Mouse (Mus musculus): ENCODE data around the gene Rhbdl1.
A peak's percentile ranks its signal among the peaks of the same experiment; 100 is the strongest.

Rhbdl1 gene

GRCm38 (mm10) chr17:25840519-25840918 is 3.4 kb upstream of the Rhbdl1 start:
- DNase-seq (ENCODE audit: low spot score in 2 of 2) = no peak

- DNase-seq (ENCODE audit: low spot score in 2 of 2) = no peak
Measured at GRCm38 (mm10) chr17:25839455-25840235, 2.5 kb upstream of the Rhbdl1 start.

- no peak for DNase-seq (ENCODE audit: low spot score in 2 of 2)
Measured at GRCm38 (mm10) chr17:25838904-25839303, 1.8 kb upstream of the Rhbdl1 start.

GRCm38 (mm10) chr17:25837533-25837932 is 438 bp upstream of the Rhbdl1 start:
- no peak for DNase-seq (ENCODE audit: low spot score in 2 of 2)

- DNase-seq (ENCODE audit: low spot score in 2 of 2) = no peak
Measured at GRCm38 (mm10) chr17:25836397-25837075, 559 bp downstream of the Rhbdl1 start.

GRCm38 (mm10) chr17:25835816-25836215 is 1.3 kb downstream of the Rhbdl1 start:
- no peak for DNase-seq (ENCODE audit: low spot score in 2 of 2)

GRCm38 (mm10) chr17:25835301-25835700 is 1.8 kb downstream of the Rhbdl1 start:
- DNase-seq (ENCODE audit: low spot score in 2 of 2) = no peak

- DNase-seq (ENCODE audit: low spot score in 2 of 2) = no peak
Measured at GRCm38 (mm10) chr17:25834595-25835222, 2.4 kb downstream of the Rhbdl1 start.

GRCm38 (mm10) chr17:25833961-25834594 is 3.0 kb downstream of the Rhbdl1 start:
- DNase-seq (ENCODE audit: low spot score in 2 of 2) = no peak

GRCm38 (mm10) chr17:25833291-25833663 is 3.8 kb downstream of the Rhbdl1 start, which contains the start of gene Stub1:
Gene Stub1, minus strand, starts transcription at chr17:25833404.
- peak; percentile 71 to 76 for DNase-seq (ENCODE audit: low spot score in 2 of 2)

GRCm38 (mm10) chr17:25832436-25833290 is 4.4 kb downstream of the Rhbdl1 start:
- peak; percentile 99 for DNase-seq (ENCODE audit: low spot score in 2 of 2)

- no peak for DNase-seq (ENCODE audit: low spot score in 2 of 2)
Measured at GRCm38 (mm10) chr17:25831451-25832281, 5.4 kb downstream of the Rhbdl1 start.

- no peak for DNase-seq (ENCODE audit: low spot score in 2 of 2)
Measured at GRCm38 (mm10) chr17:25830806-25831431, 6.2 kb downstream of the Rhbdl1 start.

GRCm38 (mm10) chr17:25830200-25830753 is 6.8 kb downstream of the Rhbdl1 start:
- DNase-seq (ENCODE audit: low spot score in 2 of 2) = no peak

- DNase-seq (ENCODE audit: low spot score in 2 of 2) = no peak
Measured at GRCm38 (mm10) chr17:25829558-25830017, 7.5 kb downstream of the Rhbdl1 start.

- DNase-seq (ENCODE audit: low spot score in 2 of 2) = peak; percentile 69 to 74
Measured at GRCm38 (mm10) chr17:25828712-25829557, 8.2 kb downstream of the Rhbdl1 start, which contains the start of gene Jmjd8. Gene Jmjd8, plus strand, starts transcription at chr17:25828867.

GRCm38 (mm10) chr17:25828223-25828594 is 8.9 kb downstream of the Rhbdl1 start:
- no peak for DNase-seq (ENCODE audit: low spot score in 2 of 2)

GRCm38 (mm10) chr17:25827546-25828222 is 9.4 kb downstream of the Rhbdl1 start:
- DNase-seq (ENCODE audit: low spot score in 2 of 2) = no peak
